Mouse (Mus musculus) naive thymus-derived CD4-positive, alpha-beta T cell, adult 5 months (primary cell): ENCODE measurements around the gene Ear10. TPM values are rescaled to one million over a fixed set of nuclear protein-coding genes. Genes with fewer than 3 reads are reported as not detected.

Experiments
- polyA plus RNA-seq: library from polyadenylated mRNA; unstranded; fragments of 100-300 nt; shearing (Covaris generic); gene quantifications from one replicate; pipeline ENCODE4 v1.2.1, GENCODE M21; 2017

Ear10 gene
- not detected for polyA plus RNA-seq

DNA sequence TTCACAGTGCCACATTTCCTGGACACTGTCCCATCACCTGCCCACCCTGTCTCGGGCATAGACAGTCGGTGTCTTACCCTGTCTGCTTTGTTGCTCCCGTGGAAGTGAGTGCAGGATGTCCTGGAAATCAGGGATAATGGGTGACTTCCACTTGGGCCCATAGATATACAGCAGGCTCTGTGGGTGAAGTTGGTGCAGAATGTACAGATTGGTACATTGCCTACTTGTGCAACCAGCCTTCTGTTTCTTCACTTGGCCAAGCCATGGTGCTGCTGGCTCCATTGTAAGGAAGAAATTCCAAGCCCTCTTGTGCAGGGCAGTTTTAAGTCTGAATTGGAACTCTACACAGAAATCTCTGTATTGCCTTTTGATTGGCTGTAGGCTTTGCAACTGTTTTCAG, at the start of gene Ear10:
TSS of gene Ear10 (minus strand) at position 101 of the 400 bp plus-strand sequence.

DNA sequence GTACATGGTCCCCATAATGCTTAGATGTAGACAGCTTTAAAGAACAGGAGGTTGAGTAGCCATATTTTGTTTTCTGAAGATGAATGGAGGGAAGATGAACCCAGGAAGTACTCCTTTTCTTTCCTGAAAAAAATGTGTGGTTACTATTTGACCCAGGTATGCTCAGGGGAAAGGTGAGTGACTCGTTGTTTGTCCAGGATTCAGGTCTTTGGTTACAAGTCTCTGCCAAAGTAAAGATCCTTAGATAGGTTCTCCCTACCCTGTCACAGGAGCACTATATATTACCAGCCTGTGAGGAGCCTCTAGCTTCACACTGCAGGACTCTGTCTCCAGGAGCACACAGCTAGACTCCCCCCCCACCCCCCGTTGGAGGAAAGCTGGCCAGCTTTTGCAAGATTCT, 33.4 kb upstream of the Ear10 start, which contains the start of gene Ang5:
TSS of gene Ang5 (plus strand) at position 301 of the 400 bp plus-strand sequence.

DNA sequence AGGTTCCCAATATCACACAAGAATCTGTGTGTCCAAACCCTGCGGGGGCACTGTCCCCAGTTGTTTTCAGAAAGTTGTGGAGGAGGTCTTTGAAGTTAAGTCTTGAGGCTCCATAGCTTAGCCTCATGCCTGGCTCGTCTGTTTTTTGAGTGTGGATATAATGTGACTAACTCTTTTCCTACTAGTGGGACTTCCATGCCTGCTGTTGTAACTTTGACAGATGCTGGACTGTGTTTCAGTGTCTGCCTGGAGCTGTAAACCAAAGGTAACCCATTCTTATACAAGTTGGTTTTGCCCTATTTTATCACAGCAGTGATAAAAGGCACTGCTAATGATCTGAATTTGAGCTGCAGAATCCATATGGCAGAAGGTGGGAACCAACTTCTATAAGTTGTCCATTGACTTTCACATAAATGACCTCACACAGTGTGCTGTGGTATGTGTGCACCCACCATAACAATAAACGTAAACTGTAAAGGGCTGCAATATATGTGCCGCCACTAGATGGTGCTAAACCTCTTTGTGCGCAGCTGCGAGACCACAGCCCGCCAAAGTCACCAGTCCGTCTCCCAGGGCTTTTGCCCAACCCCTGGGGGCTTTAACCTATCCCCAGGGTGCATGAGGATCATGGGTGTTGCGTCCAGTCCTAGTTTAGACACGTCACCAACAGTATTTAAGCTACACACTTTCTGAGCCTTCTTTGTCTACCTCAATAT, 1.5 kb upstream of the Ear10 start, which contains the start of gene Gm8113:
TSS of gene Gm8113 (plus strand) at position 703 of the 716 bp plus-strand sequence.

DNA sequence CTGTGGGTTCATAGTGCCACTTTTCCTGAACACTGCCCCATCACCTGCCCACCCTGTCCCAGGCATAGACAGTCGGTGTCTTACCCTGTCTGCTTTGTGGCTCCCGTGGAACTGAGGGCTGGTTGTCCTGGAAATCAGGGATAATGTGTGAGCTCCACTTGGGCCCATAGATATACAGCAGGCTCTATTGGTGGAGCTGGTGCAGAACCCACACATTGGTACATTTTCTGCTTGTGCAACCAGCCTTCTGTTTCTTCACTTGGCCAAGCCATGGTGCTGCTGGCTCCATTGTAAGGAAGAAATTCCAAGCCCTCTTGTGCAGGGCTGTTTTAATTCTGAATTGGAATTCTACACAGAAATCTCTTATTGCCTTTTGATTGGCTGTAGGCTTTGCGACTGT, 47.9 kb downstream of the Ear10 start, which contains the start of gene Ear1:
TSS of gene Ear1 (minus strand) at position 101 of the 400 bp plus-strand sequence.

Other genes with a start within 250 kb of the Ear10 start
- gene Gm8165, start 246.4 kb downstream of the Ear10 start, polyA plus RNA-seq, result not detected
- gene Gm7324, start 225.7 kb downstream of the Ear10 start, polyA plus RNA-seq, result 0.82 TPM
- gene Gm16506, start 196.1 kb downstream of the Ear10 start, polyA plus RNA-seq, result not detected
- not detected for gene Gm6526, start 175.7 kb downstream of the Ear10 start, polyA plus RNA-seq
- not detected for gene Gm8180, start 138.8 kb downstream of the Ear10 start, polyA plus RNA-seq
- not detected for gene Ear1, start 48.0 kb downstream of the Ear10 start, polyA plus RNA-seq
- gene Gm8113, start 1.8 kb upstream of the Ear10 start, polyA plus RNA-seq, result 0.19 TPM
- gene Ang5, start 33.5 kb upstream of the Ear10 start, polyA plus RNA-seq, result not detected
- not detected for gene Ang6, start 78.7 kb upstream of the Ear10 start, polyA plus RNA-seq
- not detected for gene Ear2, start 179.1 kb upstream of the Ear10 start, polyA plus RNA-seq
- not detected for gene Gm3327, start 200.3 kb upstream of the Ear10 start, polyA plus RNA-seq